Mouse (Mus musculus): Measurements from ENCODE around the gene Ttc30b. TPM values are rescaled to one million over a fixed set of nuclear protein-coding genes. Genes with fewer than 3 reads are reported as not detected.
"Not testable (repeated sequence)": the region's sequence is repeated elsewhere in the genome, so short reads cannot be mapped to it uniquely, and the experiment has no call there.

The Ttc30b gene
- total RNA-seq (2022), result 1 to 10 TPM; 2.7 to 3.9 (median 3.2) TPM

GRCm38 (mm10) chr2:75938117-75939063, at the start of gene Ttc30b:
TSS of gene Ttc30b (minus strand) at chr2:75938585.
- peak; percentile 59 to 61 for DNase-seq (ENCODE audit: low spot score in 2 of 2)

DNA sequence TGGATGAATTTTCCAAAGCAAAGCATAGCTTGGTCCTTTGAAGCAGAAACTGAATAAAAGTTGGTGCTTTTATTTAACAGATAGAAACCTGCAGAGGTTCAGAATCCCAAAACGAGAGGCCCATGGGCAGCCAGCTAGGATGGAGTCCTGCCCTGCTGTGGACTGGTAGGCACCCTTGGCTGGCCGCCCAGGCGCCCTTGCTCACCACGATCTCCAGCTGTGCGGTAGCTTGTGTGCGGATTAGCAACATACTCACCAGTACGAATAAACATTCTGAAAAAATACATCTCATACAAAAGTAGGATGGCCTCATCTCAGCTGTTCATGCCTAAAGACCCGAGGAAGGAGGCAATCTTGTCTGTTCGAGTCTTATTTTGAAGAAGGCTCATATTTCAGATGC, 49.4 kb upstream of the Ttc30b start:
- no peak for DNase-seq (ENCODE audit: low spot score in 2 of 2)

DNA sequence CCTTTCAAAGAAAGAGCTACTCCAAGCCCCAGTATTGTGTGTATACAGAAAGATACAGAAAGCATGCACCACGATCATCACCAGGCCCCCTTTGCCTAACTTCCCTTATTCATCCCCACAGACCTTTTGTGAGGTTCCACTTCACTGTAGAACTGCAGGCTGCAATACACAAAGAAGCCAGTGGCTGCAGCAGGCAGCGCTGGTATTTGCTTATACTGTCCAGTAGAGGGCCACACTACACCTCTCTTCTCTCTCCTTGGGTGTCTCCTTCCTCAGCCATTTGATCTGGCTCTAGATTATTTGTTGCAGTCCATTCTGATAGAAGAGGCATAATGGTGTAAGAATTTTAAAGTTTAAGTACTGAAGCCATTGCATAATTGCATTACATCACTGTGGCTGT, 46.7 kb upstream of the Ttc30b start:
- DNase-seq (ENCODE audit: low spot score in 2 of 2), result peak in 1 of 2 experiments; percentile 22

DNA sequence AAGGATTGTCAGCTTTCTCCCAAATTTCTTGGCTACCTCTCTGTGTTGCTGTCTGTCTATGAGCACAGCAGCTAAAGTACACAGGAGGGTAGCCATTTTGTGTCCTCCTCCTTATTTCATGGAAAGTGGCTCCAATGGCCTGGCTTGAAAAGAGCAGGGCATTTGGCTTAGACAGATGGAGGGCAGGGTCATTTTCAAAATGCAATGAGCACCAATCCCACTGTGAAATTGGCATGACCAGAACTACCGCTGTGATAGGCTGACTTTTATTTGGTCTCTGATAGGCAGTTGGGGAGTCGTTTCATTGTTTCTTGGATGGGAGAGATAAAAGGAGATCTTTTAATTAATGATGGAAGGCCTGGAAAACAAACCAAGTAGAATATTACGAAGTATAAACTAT, 45.5 kb upstream of the Ttc30b start:
- no peak for DNase-seq (ENCODE audit: low spot score in 2 of 2)

GRCm38 (mm10) chr2:75983091-75983490, 44.7 kb upstream of the Ttc30b start:
- no peak for DNase-seq (ENCODE audit: low spot score in 2 of 2)

DNA sequence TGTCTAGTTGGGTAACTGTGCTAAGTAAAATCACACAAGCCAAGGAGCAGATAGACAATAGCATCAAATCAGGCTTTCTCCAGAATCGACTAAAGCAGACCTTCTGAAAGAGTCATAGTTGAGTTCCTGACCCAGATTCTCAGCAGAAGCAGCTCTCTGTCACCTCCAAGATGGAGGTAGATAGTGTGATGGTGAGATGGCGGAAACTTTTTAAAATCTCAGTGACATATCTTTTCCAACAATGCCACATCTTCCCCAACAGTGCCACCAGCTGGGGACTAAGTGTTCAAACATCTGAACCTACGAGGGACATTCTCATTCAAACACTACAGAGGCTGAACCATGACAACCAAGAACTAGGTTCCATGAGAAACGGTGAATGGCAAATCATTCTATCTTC, 44.2 kb upstream of the Ttc30b start:
- DNase-seq (ENCODE audit: low spot score in 2 of 2), result no peak

- peak; percentile 36 to 46 for DNase-seq (ENCODE audit: low spot score in 2 of 2)
Observed at GRCm38 (mm10) chr2:75981440-75982081, 43.2 kb upstream of the Ttc30b start, which contains the start of gene Ttc30a1. TSS of gene Ttc30a1 (minus strand) at chr2:75981967.

- DNase-seq (ENCODE audit: low spot score in 2 of 2), result not testable (repeated sequence)
Observed at GRCm38 (mm10) chr2:75980933-75981439, 42.6 kb upstream of the Ttc30b start.

GRCm38 (mm10) chr2:75977752-75978368, 39.5 kb upstream of the Ttc30b start, which contains the start of gene Ttc30a2:
TSS of gene Ttc30a2 (minus strand) at chr2:75978170.
- not testable (repeated sequence) for DNase-seq (ENCODE audit: low spot score in 2 of 2)

GRCm38 (mm10) chr2:75976070-75976469, 37.7 kb upstream of the Ttc30b start:
- not testable (repeated sequence) for DNase-seq (ENCODE audit: low spot score in 2 of 2)

- no peak for DNase-seq (ENCODE audit: low spot score in 2 of 2)
Observed at GRCm38 (mm10) chr2:75974131-75974530, 35.7 kb upstream of the Ttc30b start.

- DNase-seq (ENCODE audit: low spot score in 2 of 2), result no peak
Observed at GRCm38 (mm10) chr2:75964972-75965371, 26.6 kb upstream of the Ttc30b start.

DNA sequence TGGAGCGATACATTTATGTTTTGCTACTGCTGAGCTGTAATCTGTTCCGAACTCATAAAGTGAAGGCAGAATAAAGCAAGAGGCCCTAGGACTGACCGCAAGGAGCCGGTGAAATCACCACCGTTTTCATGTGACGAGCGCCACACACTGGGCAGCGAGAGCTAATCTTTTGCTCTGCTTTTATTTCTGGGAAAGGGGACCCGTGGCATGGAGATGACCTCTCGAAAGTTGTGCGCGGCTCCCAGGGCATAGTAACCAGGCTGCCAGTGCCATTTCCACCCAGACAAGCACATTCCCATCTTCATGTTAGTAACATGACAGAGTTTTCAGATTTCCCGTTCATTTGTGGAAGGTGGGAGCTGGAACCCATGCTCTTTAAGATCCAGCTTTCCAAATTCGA, 26.1 kb upstream of the Ttc30b start:
- peak in 1 of 2 experiments; percentile 15 for DNase-seq (ENCODE audit: low spot score in 2 of 2)

DNA sequence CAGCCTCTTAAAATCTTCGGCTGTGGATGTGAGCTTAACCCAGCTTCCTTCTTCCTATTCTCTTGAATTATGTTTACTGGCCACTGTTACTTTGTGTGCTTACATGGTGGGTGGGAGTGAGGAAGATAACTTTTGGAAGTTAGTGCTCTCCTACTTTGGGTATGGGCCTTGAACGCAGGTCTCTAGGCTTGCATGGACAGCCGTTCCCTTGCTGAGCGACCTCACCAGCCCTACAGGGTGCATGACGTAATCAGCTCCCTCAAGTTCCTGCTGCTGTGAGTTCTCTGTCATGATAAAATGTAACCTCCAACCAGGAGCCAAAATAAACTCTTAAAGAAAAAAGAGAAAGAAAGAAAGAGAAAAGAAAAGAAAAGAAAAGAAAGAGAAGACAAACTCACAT, 25.7 kb upstream of the Ttc30b start:
- DNase-seq (ENCODE audit: low spot score in 2 of 2), result no peak

DNA sequence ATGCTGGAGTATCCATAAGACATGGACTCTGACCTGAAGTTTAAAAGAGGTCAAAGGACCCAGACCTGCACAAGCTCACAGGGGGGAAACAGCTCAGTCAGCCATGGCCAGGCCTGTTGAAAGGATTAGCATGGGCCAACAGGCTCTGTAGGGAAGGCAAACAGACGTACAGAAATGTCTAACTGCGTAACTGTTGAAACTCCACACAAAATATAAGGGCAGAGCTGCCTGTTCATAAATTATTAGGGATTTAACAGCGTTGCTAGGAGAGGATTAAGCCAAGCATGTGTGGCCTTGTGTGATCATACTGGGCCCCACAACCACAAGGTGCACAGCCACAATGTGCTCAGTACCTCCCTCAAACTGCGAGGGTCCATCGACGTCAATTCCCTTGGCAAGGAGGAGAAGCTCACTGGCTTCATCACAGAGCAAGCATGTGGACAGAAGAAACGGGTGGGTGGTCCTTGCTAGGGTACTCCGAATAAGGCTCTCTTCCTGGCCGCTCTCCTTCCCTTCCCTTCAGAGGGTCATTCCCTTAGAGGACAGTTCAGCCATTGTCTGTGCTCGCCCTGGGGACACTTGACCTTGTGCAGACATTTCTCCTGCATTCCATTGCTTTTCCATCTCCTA, 24.9 kb upstream of the Ttc30b start:
- DNase-seq (ENCODE audit: low spot score in 2 of 2), result no peak

DNA sequence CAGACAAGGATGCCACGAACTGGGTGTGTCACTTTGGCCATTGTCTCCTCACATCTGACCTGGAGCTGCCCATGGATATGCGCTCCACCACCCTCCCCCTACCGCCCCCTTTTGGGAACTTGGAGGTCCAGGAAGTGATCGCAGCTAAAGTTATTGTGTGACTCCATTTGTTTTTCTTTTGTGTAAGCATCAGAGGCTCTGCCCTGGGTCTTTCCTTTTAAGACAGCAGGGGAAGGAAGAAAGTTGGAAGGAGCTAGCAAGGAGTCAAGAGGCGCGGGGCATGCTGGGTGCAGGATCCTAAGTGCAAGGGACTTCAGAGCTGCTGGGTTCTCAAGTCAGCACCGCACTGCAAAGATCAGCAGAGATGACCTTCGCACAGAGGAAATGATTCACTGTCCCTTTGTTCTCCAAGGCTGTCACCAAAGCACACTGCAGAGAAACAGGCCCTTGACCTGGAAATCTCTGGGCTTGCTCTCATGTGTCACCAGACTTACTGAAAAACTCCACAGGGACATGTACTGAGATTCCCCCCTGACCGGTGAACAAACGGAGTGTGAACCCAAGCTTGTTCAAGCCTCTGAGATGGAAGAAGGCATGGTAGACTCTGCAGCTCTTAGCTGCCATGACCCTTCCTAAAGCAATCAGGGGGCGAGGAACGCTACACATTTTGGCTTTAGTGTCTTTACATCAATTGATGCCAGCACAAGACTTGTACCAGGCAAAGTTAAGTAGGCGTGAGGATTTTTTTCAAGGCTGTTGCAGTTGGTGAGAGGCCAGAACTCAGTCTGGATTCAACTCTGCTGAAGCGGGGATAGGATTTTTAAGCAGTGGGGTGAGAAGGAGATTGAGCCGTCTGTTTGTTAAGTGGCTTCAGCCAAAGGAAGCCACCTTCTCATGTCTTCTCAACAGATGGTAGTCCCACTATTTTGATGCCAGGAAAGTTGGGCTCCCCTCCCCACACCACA, 22.3 kb upstream of the Ttc30b start:
- no peak for DNase-seq (ENCODE audit: low spot score in 2 of 2)

DNA sequence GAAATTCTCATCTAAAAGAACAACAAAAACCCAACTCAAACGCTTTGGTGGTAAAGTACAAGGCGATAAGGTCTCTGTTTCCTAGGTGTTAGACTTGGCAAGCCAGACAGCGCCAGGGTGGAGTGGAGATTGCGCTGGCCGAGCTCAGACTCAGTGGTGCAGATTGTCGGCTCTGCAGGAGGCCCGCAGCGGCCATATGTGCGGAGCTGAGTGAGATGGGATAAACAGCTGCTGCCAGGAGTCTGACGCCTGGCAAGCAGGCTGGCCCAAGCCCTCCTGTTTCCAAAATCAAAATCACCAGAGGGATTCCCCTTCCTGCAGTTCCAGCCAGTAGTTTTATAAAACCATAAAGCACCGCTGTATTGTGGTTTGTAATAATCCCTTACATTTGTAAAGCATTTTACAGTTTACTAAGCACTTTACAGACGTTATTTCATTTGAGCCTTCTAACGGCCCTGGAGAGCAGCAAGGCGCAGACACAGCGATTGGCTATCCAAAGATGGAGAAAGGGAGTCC, 21.5 kb upstream of the Ttc30b start:
- DNase-seq (ENCODE audit: low spot score in 2 of 2), result no peak

DNA sequence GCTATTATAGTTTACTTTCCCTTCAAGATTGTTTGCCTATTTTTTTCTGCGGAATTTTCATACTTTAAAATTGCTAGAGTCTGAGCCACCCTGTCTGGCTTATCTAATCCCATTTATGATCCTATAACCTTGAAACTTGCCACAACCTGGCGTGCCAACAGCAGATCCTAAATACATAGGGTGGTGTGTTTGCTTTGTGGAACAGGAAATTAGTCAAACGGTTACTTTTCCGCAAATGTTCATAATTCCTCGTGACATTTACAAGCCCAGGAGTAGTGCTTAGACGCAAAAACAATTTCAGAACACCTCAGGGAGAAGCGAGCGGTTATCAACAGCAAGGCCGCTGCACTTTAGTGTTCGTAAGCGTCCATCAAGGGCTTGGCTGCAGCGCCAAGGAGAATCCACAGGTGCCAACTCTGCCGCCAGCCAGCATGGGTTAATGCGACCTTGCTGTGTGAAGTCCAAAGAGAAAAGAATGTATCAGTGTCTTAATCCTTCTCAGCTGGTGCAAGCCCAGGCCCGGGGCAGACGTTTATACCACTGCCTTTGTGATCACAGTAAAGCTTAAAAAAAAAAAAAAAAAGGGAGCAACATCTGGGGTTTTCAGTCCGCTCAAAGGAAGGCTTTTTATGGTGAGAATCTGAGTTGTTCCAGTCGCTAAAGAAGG, 20.9 kb upstream of the Ttc30b start:
- DNase-seq (ENCODE audit: low spot score in 2 of 2), result no peak

- DNase-seq (ENCODE audit: low spot score in 2 of 2), result no peak
Observed at GRCm38 (mm10) chr2:75955709-75956108, 17.3 kb upstream of the Ttc30b start.

Data from gastrocnemius, adult 8-10 months (tissue).